Mouse (Mus musculus) kidney, adult 8-10 months (tissue): Measurements from ENCODE around the gene Acsbg2.

Experiments used
- DNase-seq, 2 experiments: peaks; one replicate each; pipeline ENCODE4 v3.0.0; 2022

The Acsbg2 gene

GRCm38 (mm10) chr17:56870287-56870953 lies 3.8 kb downstream of the Acsbg2 start:
- DNase-seq, result no peak

- no peak for DNase-seq
Measured at GRCm38 (mm10) chr17:56869481-56869977, 4.7 kb downstream of the Acsbg2 start.

- no peak for DNase-seq
Measured at GRCm38 (mm10) chr17:56866071-56866470, 8.2 kb downstream of the Acsbg2 start.

GRCm38 (mm10) chr17:56861197-56861596 lies 13.1 kb downstream of the Acsbg2 start:
- no peak for DNase-seq

- DNase-seq, result no peak
Measured at GRCm38 (mm10) chr17:56858922-56859321, 15.3 kb downstream of the Acsbg2 start.

- DNase-seq, result peak; percentile 31 to 73
Measured at GRCm38 (mm10) chr17:56858216-56858615, 16.0 kb downstream of the Acsbg2 start.

- DNase-seq, result no peak
Measured at GRCm38 (mm10) chr17:56855421-56855820, 18.8 kb downstream of the Acsbg2 start.

GRCm38 (mm10) chr17:56851167-56851566 lies 23.1 kb downstream of the Acsbg2 start:
- no peak for DNase-seq

- DNase-seq, result no peak
Measured at GRCm38 (mm10) chr17:56849710-56850109, 24.5 kb downstream of the Acsbg2 start.

GRCm38 (mm10) chr17:56848785-56849184 lies 25.5 kb downstream of the Acsbg2 start:
- DNase-seq, result no peak

GRCm38 (mm10) chr17:56843678-56844077 lies 30.6 kb downstream of the Acsbg2 start:
- no peak for DNase-seq

- no peak for DNase-seq
Measured at GRCm38 (mm10) chr17:56842173-56842572, 32.1 kb downstream of the Acsbg2 start.

GRCm38 (mm10) chr17:56840524-56840923 lies 33.7 kb downstream of the Acsbg2 start:
- no peak for DNase-seq

GRCm38 (mm10) chr17:56836336-56836735 lies 37.9 kb downstream of the Acsbg2 start:
- no peak for DNase-seq

- no peak for DNase-seq
Measured at GRCm38 (mm10) chr17:56833381-56833780, 40.9 kb downstream of the Acsbg2 start.

- no peak for DNase-seq
Measured at GRCm38 (mm10) chr17:56832918-56833317, 41.3 kb downstream of the Acsbg2 start.

GRCm38 (mm10) chr17:56831111-56831816 lies 43.0 kb downstream of the Acsbg2 start:
- DNase-seq, result peak; percentile 98 to 99

- DNase-seq, result peak in 1 of 2 experiments; percentile 16
Measured at GRCm38 (mm10) chr17:56830411-56831110, 43.7 kb downstream of the Acsbg2 start, which contains the start of gene Rfx2. Gene Rfx2 (minus strand): TSS chr17:56831013.

GRCm38 (mm10) chr17:56829795-56830194 lies 44.5 kb downstream of the Acsbg2 start:
- DNase-seq, result no peak

- no peak for DNase-seq
Measured at GRCm38 (mm10) chr17:56829171-56829570, 45.1 kb downstream of the Acsbg2 start.

GRCm38 (mm10) chr17:56826718-56827117 lies 47.5 kb downstream of the Acsbg2 start:
- no peak for DNase-seq

GRCm38 (mm10) chr17:56823352-56823751 lies 50.9 kb downstream of the Acsbg2 start:
- no peak for DNase-seq

- DNase-seq, result no peak
Measured at GRCm38 (mm10) chr17:56822380-56822779, 51.9 kb downstream of the Acsbg2 start.
